Mouse (Mus musculus) stomach, postnatal 0 days (tissue): ENCODE results near the gene Wfikkn1. TPM values are rescaled to one million over a fixed set of nuclear protein-coding genes. Genes with fewer than 3 reads are reported as not detected.

Source experiments
- ATAC-seq: fragments of 200-750 bp; cut with Nextera tagmentation; 2 replicates; pipeline ENCODE4 v1.8.0; 2017; ENCODE audit not compliant: low FRiP score, low TSS enrichment
- DNase-seq: peaks from one replicate; pipeline ENCODE4 v3.0.0-alpha.2; 2016; ENCODE audit warnings: low spot score
- H3K27ac ChIP-seq: fragments of 300-500 bp; sonication (generic); replicated peaks from 2 replicates; pipeline ENCODE4 v1.5.1; 2014; ENCODE audit warnings: mild to moderate bottlenecking, control low read depth
- H3K27me3 ChIP-seq: fragments of 300-500 bp; sonication (generic); 2 replicates; pipeline ENCODE4 v1.6.1; 2014; ENCODE audit warnings: low read length; ENCODE audit not compliant: control insufficient read depth, insufficient read depth
- H3K36me3 ChIP-seq: fragments of 300-500 bp; sonication (generic); 2 replicates; pipeline ENCODE4 v1.6.1; 2014; ENCODE audit warnings: low read length, mixed read lengths; ENCODE audit not compliant: control insufficient read depth, insufficient read depth
- H3K4me1 ChIP-seq: fragments of 300-500 bp; sonication (generic); replicated peaks from 2 replicates; pipeline ENCODE4 v1.6.1; 2014; ENCODE audit warnings: antibody characterized with exemption; ENCODE audit not compliant: control insufficient read depth, insufficient read depth
- H3K4me2 ChIP-seq: fragments of 300-500 bp; sonication (generic); replicated peaks from 2 replicates; pipeline ENCODE4 v1.6.1; 2014; ENCODE audit warnings: low read depth, mild to moderate bottlenecking, control low read depth, moderate library complexity
- H3K4me3 ChIP-seq: fragments of 300-500 bp; sonication (generic); 2 replicates; pipeline ENCODE4 v1.5.1; 2014; ENCODE audit warnings: low read depth, low read length, control low read depth
- H3K9ac ChIP-seq: fragments of 300-500 bp; sonication (generic); 2 replicates; pipeline ENCODE4 v1.6.1; 2014; ENCODE audit warnings: mild to moderate bottlenecking, low read length, control low read depth, mixed read lengths
- H3K9me3 ChIP-seq: fragments of 300-500 bp; sonication (generic); 2 replicates; pipeline ENCODE4 v1.6.1; 2016; ENCODE audit warnings: low read length; ENCODE audit not compliant: control insufficient read depth
- CTCF ChIP-seq: IDR thresholded peaks from 2 replicates; pipeline ENCODE4 v1.5.1; 2016; ENCODE audit warnings: antibody characterized with exemption, low read depth, mild to moderate bottlenecking, moderate library complexity
- EP300 ChIP-seq: optimal IDR thresholded peaks from 2 replicates; pipeline ENCODE3; 2016; ENCODE audit warnings: antibody characterized with exemption
- WGBS: fragments of 180-500 bp; shearing (Covaris S2); extraction: QIAGEN DNeasy Blood & Tissue Kit; methylation state at CpG from one replicate; pipeline ENCODE4 v1.1.7; 2014; 5-methylcytosine and 5-hydroxymethylcytosine counted together
- polyA plus RNA-seq: library from polyadenylated mRNA; unstranded; fragments of >200 nt; fragmentation: Nextera tagmentation; extraction: Ambion mirVana; gene quantifications from 2 replicates; pipeline ENCODE4 v1.2.1, GENCODE M21; 2015

Wfikkn1 gene
- 0.35 and 0.38 TPM in 2 replicates for polyA plus RNA-seq

GRCm38 (mm10) chr17:25880196-25880910 lies at the start of gene Wfikkn1:
Gene Wfikkn1 (minus strand): TSS chr17:25880858.
- peaks cover 19% of the 10 kb centered on the region; the same call in 1 of the 2 replicates for H3K36me3 ChIP-seq
- H3K4me2 ChIP-seq = no peak within 1 kb of the TSS
- no peak within 1 kb of the TSS for H3K9ac ChIP-seq
- H3K4me1 ChIP-seq = peaks cover 3% of the 10 kb centered on the region; the same call in 1 of the 2 replicates
- H3K9me3 ChIP-seq = no peaks in the 10 kb centered on the region
- H3K27ac ChIP-seq = 0 out of 2 replicates have a peak within 1 kb of the TSS, but pooled peaks have one; percentile 24
- ATAC-seq = no peak
- H3K27me3 ChIP-seq = no peaks in the 10 kb centered on the region
- TF ChIP-seq CTCF = no peak
- no peak for TF ChIP-seq EP300
- peak; percentile 16 for DNase-seq
- 46% methylated on average over 5 of the region's 5 CpGs for WGBS
- no peak within 1 kb of the TSS for H3K4me3 ChIP-seq

DNA sequence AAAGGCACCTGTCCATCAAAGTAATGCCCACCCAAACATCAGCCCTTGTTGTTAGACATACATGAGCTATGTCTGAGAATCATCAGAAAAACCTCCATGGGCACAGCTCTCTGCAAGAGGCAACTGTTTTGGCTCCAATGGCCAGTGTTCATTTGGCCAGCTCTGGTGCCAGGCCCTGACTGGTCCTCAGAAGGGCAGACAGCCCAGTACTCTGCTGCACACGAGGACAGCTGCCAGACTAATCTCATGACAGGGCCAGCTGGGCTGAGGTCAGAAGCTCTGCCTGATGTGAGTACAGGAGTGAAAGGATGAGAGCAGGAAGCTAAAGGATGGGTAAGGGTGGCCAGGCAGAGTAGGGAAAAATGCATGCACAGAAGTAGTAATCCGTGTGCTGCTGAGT lies 44.7 kb upstream of the Wfikkn1 start:
- DNase-seq (no peak), ATAC-seq (no peak)
- WGBS = 63% methylated on average over 2 of the region's 2 CpGs
- no peak for TF ChIP-seq EP300
- no peak for TF ChIP-seq CTCF
- Histone ChIP-seq H3K27me3 (no peaks in the 10 kb centered on the region), H3K9me3 (no peaks in the 10 kb centered on the region), H3K27ac (no peak overlapping the region), H3K4me2 (no peak overlapping the region), H3K36me3 (peaks cover 16% of the 10 kb centered on the region; the same call in 1 of the 2 replicates), H3K4me3 (no peak overlapping the region), H3K4me1 (no peaks in the 10 kb centered on the region), H3K9ac (no peak overlapping the region)

DNA sequence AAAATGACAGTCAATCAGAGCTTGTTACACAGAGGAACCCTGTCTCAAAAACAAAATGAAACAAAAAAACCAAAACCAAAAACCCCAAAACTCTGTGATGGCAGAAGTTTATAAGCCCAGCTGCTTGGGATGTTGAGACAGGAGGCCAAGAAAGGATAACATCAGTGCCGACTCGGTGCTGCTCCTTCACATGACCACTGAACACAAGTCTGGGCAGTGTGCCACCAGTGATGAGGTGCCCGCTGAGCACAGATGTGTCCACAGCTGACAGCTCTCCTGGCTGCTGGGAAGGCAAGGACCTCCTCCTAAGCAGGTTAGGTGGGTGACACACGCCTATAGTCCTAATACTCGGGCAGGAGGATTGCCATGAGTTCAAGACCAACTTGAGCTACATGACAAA lies 41.5 kb upstream of the Wfikkn1 start:
- H3K4me1 ChIP-seq = no peaks in the 10 kb centered on the region; the same call in none of the 2 replicates
- no peak overlapping the region for H3K27ac ChIP-seq
- no peak for ATAC-seq
- WGBS = 71% methylated on average over 5 of the region's 5 CpGs
- H3K9ac ChIP-seq = no peak overlapping the region
- DNase-seq = no peak
- H3K36me3 ChIP-seq = peaks cover 12% of the 10 kb centered on the region; the same call in 1 of the 2 replicates
- TF ChIP-seq CTCF (no peak), EP300 (no peak)
- H3K4me3 ChIP-seq = no peak overlapping the region
- no peak overlapping the region for H3K4me2 ChIP-seq
- no peaks in the 10 kb centered on the region for H3K9me3 ChIP-seq
- no peaks in the 10 kb centered on the region for H3K27me3 ChIP-seq

DNA sequence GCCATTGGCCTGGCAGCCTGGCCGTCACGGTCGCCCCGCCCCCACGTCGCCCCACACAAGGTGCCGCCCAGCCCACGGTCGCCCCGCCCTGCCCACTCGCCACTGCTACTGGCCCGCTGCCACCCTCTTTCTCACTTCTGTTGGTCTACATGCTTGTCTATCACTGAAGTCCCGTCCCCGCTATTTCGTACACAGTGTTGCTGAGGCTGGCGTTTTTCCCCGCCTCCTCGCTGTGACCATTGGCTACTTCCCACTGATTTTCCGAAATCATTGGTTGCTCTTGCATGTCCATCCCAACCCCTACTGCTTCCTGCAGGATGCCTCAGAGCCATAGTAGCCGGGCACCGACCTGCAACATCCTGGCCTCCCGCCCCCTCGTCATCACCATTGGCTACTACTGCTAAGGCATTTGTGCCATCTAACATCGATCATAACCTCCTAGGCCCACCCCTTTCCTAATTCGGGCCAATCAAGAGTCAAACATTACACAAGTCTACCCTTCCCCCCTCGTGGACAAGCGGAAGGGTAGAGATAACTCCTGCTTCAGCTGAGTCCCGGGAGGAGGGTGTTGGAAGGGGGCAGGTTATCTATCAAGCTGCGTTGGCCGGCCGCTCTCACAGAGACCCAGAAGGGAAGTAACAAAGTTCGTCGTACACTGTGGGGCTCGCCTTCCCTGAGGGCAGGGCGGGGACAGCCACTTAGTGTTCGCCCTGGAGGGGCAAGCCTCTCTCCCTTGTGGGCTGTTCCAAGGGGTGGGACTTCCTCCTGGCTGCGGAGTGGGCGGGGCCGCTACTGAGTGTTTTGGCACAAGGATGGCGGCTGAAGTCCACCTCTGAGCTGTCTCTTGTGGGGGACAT lies 39.4 kb upstream of the Wfikkn1 start:
- TF ChIP-seq EP300 = no peak
- no peak for TF ChIP-seq CTCF
- no peaks in the 10 kb centered on the region for H3K27me3 ChIP-seq
- H3K27ac ChIP-seq = peak overlapping the region; percentile 95
- H3K4me2 ChIP-seq = peak overlapping the region; percentile 65
- 0% methylated on average over 37 of the region's 40 CpGs for WGBS
- peak; percentile 97 for ATAC-seq
- H3K9me3 ChIP-seq = no peaks in the 10 kb centered on the region
- peak overlapping the region; percentile 92 for H3K4me3 ChIP-seq
- DNase-seq = peak; percentile 100
- H3K4me1 ChIP-seq = no peaks in the 10 kb centered on the region; the same call in none of the 2 replicates
- peak overlapping the region; percentile 94 for H3K9ac ChIP-seq
- no peaks in the 10 kb centered on the region; the same call in 1 of the 2 replicates for H3K36me3 ChIP-seq

DNA sequence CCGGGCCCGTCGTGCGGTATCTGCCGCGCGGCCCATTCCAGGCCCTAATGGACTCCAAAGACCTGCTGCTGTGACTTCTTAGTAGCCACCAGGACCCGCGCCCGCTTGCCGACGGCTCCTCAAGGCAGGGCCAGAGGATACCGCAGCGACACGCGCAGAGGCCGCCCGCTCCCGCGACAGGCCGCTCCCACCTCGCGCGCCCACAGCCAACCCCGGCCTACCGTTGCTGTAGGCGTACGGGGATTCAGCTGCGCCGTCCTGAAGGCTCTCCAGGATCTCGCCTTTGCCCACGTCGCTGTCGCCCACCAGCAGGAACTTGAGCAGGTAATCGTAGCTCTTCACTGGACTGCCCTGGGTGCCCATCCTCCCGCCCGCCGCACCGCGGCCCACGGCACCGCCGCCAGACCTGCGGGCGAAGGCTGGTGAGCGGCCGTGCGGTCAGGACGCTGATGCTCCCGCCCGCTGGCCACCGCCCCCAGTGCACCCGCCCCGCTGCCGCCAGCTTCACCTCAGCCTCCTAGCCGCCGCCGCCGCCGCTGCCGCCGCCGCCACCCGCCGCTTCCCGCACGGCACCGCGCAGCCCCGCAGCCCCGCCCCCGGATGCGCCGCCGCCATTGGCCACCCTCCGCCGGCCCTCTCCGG lies 38.6 kb upstream of the Wfikkn1 start, which contains the start of gene Rab40c:
Rab40c (minus strand) TSS at position 584 of the 642 bp plus-strand sequence.
- peak within 1 kb of the TSS; percentile 94 for H3K9ac ChIP-seq
- no peaks in the 10 kb centered on the region for H3K27me3 ChIP-seq
- TF ChIP-seq CTCF (no peak), EP300 (no peak)
- H3K36me3 ChIP-seq = no peaks in the 10 kb centered on the region
- H3K4me1 ChIP-seq = no peaks in the 10 kb centered on the region; the same call in none of the 2 replicates
- H3K4me3 ChIP-seq = peak within 1 kb of the TSS; percentile 92
- DNase-seq (peak; percentile 66), ATAC-seq (no peak)
- peak within 1 kb of the TSS; percentile 95 for H3K27ac ChIP-seq
- peak within 1 kb of the TSS; percentile 96 for H3K4me2 ChIP-seq
- under 1% methylated on average over 49 of the region's 78 CpGs for WGBS
- H3K9me3 ChIP-seq = no peaks in the 10 kb centered on the region
